Mouse (Mus musculus) CD4-positive, CD25-positive, alpha-beta regulatory T cell, adult 4 months (primary cell): ENCODE data around the gene Gm21961. TPM values are rescaled to one million over a fixed set of nuclear protein-coding genes. Genes with fewer than 3 reads are reported as not detected.
"Not testable (repeated sequence)": the region's sequence is repeated elsewhere in the genome, so short reads cannot be mapped to it uniquely, and the experiment has no call there.

ENCODE experiments used
- ATAC-seq: one replicate; pipeline ENCODE4 v1.8.0; 2017
- polyA plus RNA-seq, 2 experiments: library from polyadenylated mRNA; unstranded; fragments of 100-300 nt; shearing (Covaris generic); gene quantifications; one replicate each; pipeline ENCODE4 v1.2.1; 2017

Gm21961 gene
- polyA plus RNA-seq = not detected

- ATAC-seq = no peak
Observed at GRCm38 (mm10) chr15:65014804-65015203, at the start of gene Gm21961. TSS of gene Gm21961 (minus strand) at chr15:65014904.

GRCm38 (mm10) chr15:65041999-65042398 lies 27.3 kb upstream of the Gm21961 start:
- ATAC-seq = no peak

GRCm38 (mm10) chr15:65039216-65039615 lies 24.5 kb upstream of the Gm21961 start:
- ATAC-seq = not testable (repeated sequence)

- no peak for ATAC-seq
Observed at GRCm38 (mm10) chr15:65017971-65018370, 3.3 kb upstream of the Gm21961 start.

GRCm38 (mm10) chr15:65006177-65006576 lies 8.5 kb downstream of the Gm21961 start:
- ATAC-seq = no peak

GRCm38 (mm10) chr15:64994498-64994897 lies 20.2 kb downstream of the Gm21961 start:
- ATAC-seq = no peak

GRCm38 (mm10) chr15:64979976-64980375 lies 34.7 kb downstream of the Gm21961 start:
- no peak for ATAC-seq

GRCm38 (mm10) chr15:64976044-64976805 lies 38.5 kb downstream of the Gm21961 start:
- ATAC-seq = no peak

Other genes starting within 250 kb of the Gm21961 start
- not detected for gene Gm21798, start 197.2 kb downstream of the Gm21961 start, polyA plus RNA-seq